Mouse (Mus musculus): ENCODE results near the gene Zfp750. TPM values are rescaled to one million over a fixed set of nuclear protein-coding genes. Genes with fewer than 3 reads are reported as not detected.

Zfp750 gene
- polyA plus RNA-seq, 1 experiment from 2014 or later: 0.15 TPM

GRCm38 (mm10) chr11:121551206-121551799, 32.2 kb upstream of the Zfp750 start:
- H3K27ac ChIP-seq: no peak overlapping the region
- WGBS: 82% methylated on average over 5 of the region's 5 CpGs
- no peaks in the 10 kb centered on the region for H3K9me3 ChIP-seq (replicated peaks)
- H3K4me2 ChIP-seq: no peak overlapping the region
- no peak for ATAC-seq (replicated peaks; ENCODE audit: insufficient number of reproducible peaks, insufficient read depth, low FRiP score, low read depth)
- H3K36me3 ChIP-seq: no peaks in the 10 kb centered on the region
- no peaks in the 10 kb centered on the region for H3K27me3 ChIP-seq
- H3K9ac ChIP-seq: no peak overlapping the region
- peaks cover 33% of the 10 kb centered on the region for H3K4me1 ChIP-seq (replicated peaks)
- H3K4me3 ChIP-seq: no peak overlapping the region

GRCm38 (mm10) chr11:121549843-121550647, 30.9 kb upstream of the Zfp750 start:
- Histone ChIP-seq H3K36me3 (no peaks in the 10 kb centered on the region), H3K4me1 (replicated peaks) (peaks cover 33% of the 10 kb centered on the region), H3K4me2 (peak overlapping the region; percentile 28; the same call in 1 of the 2 replicates), H3K27me3 (no peaks in the 10 kb centered on the region), H3K9ac (no peak overlapping the region), H3K27ac (peak overlapping the region; percentile 28; the same call in 1 of the 2 replicates), H3K4me3 (no peak overlapping the region), H3K9me3 (replicated peaks) (no peaks in the 10 kb centered on the region)
- WGBS: 49% methylated on average over 17 of the region's 17 CpGs
- no peak for ATAC-seq (replicated peaks; ENCODE audit: insufficient number of reproducible peaks, insufficient read depth, low FRiP score, low read depth)

- no peak overlapping the region for H3K9ac ChIP-seq
- H3K4me2 ChIP-seq: peak overlapping the region; percentile 28; the same call in 1 of the 2 replicates
- H3K36me3 ChIP-seq: no peaks in the 10 kb centered on the region
- peaks cover 33% of the 10 kb centered on the region for H3K4me1 ChIP-seq (replicated peaks)
- no peaks in the 10 kb centered on the region for H3K27me3 ChIP-seq
- no peak overlapping the region for H3K4me3 ChIP-seq
- no peak for ATAC-seq (replicated peaks; ENCODE audit: insufficient number of reproducible peaks, insufficient read depth, low FRiP score, low read depth)
- 55% methylated on average over 12 of the region's 12 CpGs for WGBS
- H3K9me3 ChIP-seq (replicated peaks): no peaks in the 10 kb centered on the region
- 0 out of 2 replicates have a peak overlapping the region, but pooled peaks have one; percentile 10 for H3K27ac ChIP-seq
Observed at GRCm38 (mm10) chr11:121548996-121549842, 30.1 kb upstream of the Zfp750 start.

DNA sequence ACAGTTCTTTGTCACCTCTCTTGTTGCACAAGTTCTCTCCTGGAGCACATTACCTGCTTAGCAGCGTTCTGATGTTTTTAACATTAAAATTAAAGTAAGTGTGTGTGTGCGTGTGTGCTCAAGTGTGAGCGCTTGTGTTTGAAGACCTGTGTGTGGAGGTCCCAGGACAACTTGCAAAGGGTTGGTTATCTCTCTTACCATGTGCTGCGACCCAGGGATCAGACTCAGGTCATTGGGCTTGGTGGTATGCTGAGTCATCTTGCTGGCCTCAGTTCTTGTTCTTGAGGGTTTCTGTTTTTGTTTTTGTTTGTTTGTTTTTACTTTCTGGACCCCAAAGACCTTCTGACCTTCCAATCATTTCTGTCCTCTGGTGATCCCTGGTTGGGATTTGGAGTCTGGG, 28.8 kb upstream of the Zfp750 start:
- H3K27ac ChIP-seq: no peak overlapping the region
- no peaks in the 10 kb centered on the region for H3K27me3 ChIP-seq
- H3K4me3 ChIP-seq: no peak overlapping the region
- H3K4me2 ChIP-seq: no peak overlapping the region
- ATAC-seq (replicated peaks; ENCODE audit: insufficient number of reproducible peaks, insufficient read depth, low FRiP score, low read depth): no peak
- no peaks in the 10 kb centered on the region for H3K36me3 ChIP-seq
- no peak overlapping the region for H3K9ac ChIP-seq
- 82% methylated on average over 4 of the region's 4 CpGs for WGBS
- H3K4me1 ChIP-seq (replicated peaks): peaks cover 37% of the 10 kb centered on the region
- no peaks in the 10 kb centered on the region for H3K9me3 ChIP-seq (replicated peaks)

DNA sequence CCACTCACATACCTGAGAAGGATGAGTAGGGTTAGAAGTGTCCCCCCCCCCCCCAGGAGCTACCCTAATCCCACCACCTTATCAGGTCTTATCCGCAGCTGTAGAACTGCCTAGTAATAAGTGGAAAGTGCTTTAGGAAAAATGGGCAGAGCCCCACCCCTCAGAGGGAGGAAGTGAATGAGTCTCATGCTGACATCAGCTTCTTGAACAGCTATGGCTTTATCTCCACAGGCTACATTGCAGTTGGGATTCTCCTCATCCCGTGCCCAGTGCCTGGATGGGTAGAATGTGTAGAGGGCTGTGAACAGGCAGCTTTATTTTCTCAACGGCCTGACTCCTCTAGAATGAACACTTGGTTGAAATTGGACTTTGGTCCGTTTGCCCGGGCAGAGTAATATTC, 28.1 kb upstream of the Zfp750 start:
- no peak overlapping the region for H3K27ac ChIP-seq
- no peaks in the 10 kb centered on the region for H3K9me3 ChIP-seq (replicated peaks)
- H3K4me1 ChIP-seq (replicated peaks): peaks cover 33% of the 10 kb centered on the region
- no peak for ATAC-seq (replicated peaks; ENCODE audit: insufficient number of reproducible peaks, insufficient read depth, low FRiP score, low read depth)
- no peak overlapping the region for H3K4me3 ChIP-seq
- H3K27me3 ChIP-seq: no peaks in the 10 kb centered on the region
- no peak overlapping the region for H3K4me2 ChIP-seq
- no peak overlapping the region for H3K9ac ChIP-seq
- no peaks in the 10 kb centered on the region for H3K36me3 ChIP-seq
- 74% methylated on average over 5 of the region's 5 CpGs for WGBS

DNA sequence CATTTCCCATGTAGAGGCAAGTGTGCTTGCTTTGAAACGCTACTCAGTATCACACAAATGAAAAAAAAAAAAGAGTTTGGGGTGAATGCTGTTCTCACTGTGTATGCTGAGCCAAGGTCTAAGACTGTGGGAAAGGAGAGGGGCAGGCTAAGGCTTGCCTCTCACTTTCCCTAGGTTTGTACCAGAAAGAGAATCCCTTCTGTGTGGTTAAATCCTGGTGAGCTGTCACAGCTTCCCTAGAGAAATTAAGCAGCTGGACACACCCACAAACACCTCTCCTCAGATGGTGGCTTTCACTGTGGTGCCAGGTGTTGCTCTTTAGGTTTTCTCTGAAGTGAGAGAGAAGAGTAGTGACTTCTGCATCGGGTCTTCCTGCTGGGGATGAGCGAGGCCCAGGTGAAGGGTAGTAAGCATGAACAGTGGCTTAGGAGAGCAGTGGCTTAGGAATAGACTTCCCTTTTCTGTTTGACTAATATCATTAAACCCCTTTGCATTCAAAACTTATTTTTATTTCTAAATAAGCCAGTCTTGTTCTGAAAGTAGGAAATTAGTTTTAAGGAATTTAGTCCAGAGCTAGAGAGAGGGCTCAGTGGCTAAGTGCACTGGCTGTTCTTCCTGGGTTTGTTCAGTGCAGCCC, 26.4 kb upstream of the Zfp750 start:
- H3K9me3 ChIP-seq (replicated peaks): no peaks in the 10 kb centered on the region
- H3K27me3 ChIP-seq: no peaks in the 10 kb centered on the region
- H3K9ac ChIP-seq: no peak overlapping the region
- no peak overlapping the region for H3K4me3 ChIP-seq
- H3K4me1 ChIP-seq (replicated peaks): peaks cover 24% of the 10 kb centered on the region
- no peaks in the 10 kb centered on the region for H3K36me3 ChIP-seq
- H3K27ac ChIP-seq: peak overlapping the region; percentile 41; the same call in 1 of the 2 replicates
- no peak overlapping the region for H3K4me2 ChIP-seq
- WGBS: 73% methylated on average over 3 of the region's 3 CpGs
- ATAC-seq (replicated peaks; ENCODE audit: insufficient number of reproducible peaks, insufficient read depth, low FRiP score, low read depth): no peak

DNA sequence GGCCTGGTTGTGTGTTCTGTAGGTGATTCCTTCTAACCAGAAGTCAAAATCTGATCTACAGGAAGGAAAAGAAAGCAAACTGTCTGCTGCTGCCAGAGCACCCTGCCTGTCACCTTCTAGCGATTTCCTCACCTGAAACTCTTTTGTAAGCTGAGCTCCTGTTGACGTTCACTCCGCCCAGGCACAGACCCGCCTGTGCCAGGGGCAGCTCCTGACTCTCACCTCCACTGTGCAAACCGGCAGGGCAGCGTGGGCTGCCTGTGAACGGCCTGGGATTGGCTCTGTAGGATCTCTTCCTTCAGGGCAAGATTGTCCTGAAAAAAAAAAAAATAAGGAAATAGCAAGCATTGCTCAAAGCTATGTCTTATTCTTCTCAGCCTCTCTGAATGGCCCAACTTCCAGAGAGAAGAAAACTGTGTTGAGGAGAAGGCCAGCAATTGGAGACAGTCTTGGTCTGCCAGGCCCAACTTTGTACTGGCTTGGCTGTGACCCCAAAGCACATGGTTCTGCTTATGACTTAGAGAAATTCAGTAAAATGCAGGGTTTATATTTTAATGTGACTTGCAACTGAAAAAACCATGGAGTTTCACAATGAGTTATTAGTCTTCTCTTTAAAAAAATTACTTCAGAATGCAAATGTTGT, 25.7 kb upstream of the Zfp750 start:
- WGBS: 63% methylated on average over 7 of the region's 7 CpGs
- Histone ChIP-seq H3K4me2 (no peak overlapping the region), H3K27ac (peak overlapping the region; percentile 41; the same call in 1 of the 2 replicates), H3K9me3 (replicated peaks) (no peaks in the 10 kb centered on the region), H3K4me1 (replicated peaks) (peaks cover 18% of the 10 kb centered on the region), H3K9ac (no peak overlapping the region), H3K27me3 (no peaks in the 10 kb centered on the region), H3K4me3 (no peak overlapping the region), H3K36me3 (no peaks in the 10 kb centered on the region)
- ATAC-seq (replicated peaks; ENCODE audit: insufficient number of reproducible peaks, insufficient read depth, low FRiP score, low read depth): no peak

GRCm38 (mm10) chr11:121543922-121544321, 24.8 kb upstream of the Zfp750 start:
- Histone ChIP-seq H3K36me3 (no peaks in the 10 kb centered on the region), H3K4me2 (no peak overlapping the region), H3K4me3 (no peak overlapping the region), H3K4me1 (replicated peaks) (peaks cover 9% of the 10 kb centered on the region), H3K9me3 (replicated peaks) (no peaks in the 10 kb centered on the region), H3K9ac (no peak overlapping the region), H3K27me3 (no peaks in the 10 kb centered on the region), H3K27ac (peak overlapping the region; percentile 16; the same call in 1 of the 2 replicates)
- WGBS: 76% methylated on average over 9 of the region's 9 CpGs
- no peak for ATAC-seq (replicated peaks; ENCODE audit: insufficient number of reproducible peaks, insufficient read depth, low FRiP score, low read depth)

- no peak overlapping the region for H3K4me2 ChIP-seq
- 75% methylated on average over 5 of the region's 5 CpGs for WGBS
- ATAC-seq (replicated peaks; ENCODE audit: insufficient number of reproducible peaks, insufficient read depth, low FRiP score, low read depth): no peak
- no peaks in the 10 kb centered on the region for H3K27me3 ChIP-seq
- no peaks in the 10 kb centered on the region for H3K36me3 ChIP-seq
- no peak overlapping the region for H3K4me3 ChIP-seq
- peak overlapping the region; percentile 16; the same call in 1 of the 2 replicates for H3K27ac ChIP-seq
- H3K9ac ChIP-seq: no peak overlapping the region
- H3K4me1 ChIP-seq (replicated peaks): peaks cover 9% of the 10 kb centered on the region
- no peaks in the 10 kb centered on the region for H3K9me3 ChIP-seq (replicated peaks)
Observed at GRCm38 (mm10) chr11:121543287-121543856, 24.2 kb upstream of the Zfp750 start.

- no peaks in the 10 kb centered on the region for H3K27me3 ChIP-seq
- H3K4me2 ChIP-seq: no peak overlapping the region
- no peaks in the 10 kb centered on the region for H3K36me3 ChIP-seq
- no peaks in the 10 kb centered on the region for H3K9me3 ChIP-seq (replicated peaks)
- no peak overlapping the region for H3K9ac ChIP-seq
- H3K27ac ChIP-seq: no peak overlapping the region
- H3K4me1 ChIP-seq (replicated peaks): peaks cover 9% of the 10 kb centered on the region
- no peak overlapping the region for H3K4me3 ChIP-seq
- no peak for ATAC-seq (replicated peaks; ENCODE audit: insufficient number of reproducible peaks, insufficient read depth, low FRiP score, low read depth)
- 87% methylated on average over 4 of the region's 4 CpGs for WGBS
Observed at GRCm38 (mm10) chr11:121542471-121542870, 23.3 kb upstream of the Zfp750 start.

All from heart, embryonic 15.5 days (tissue).